ENCODE assay signal across 30 mouse cellular contexts in the genomic region with DNA sequence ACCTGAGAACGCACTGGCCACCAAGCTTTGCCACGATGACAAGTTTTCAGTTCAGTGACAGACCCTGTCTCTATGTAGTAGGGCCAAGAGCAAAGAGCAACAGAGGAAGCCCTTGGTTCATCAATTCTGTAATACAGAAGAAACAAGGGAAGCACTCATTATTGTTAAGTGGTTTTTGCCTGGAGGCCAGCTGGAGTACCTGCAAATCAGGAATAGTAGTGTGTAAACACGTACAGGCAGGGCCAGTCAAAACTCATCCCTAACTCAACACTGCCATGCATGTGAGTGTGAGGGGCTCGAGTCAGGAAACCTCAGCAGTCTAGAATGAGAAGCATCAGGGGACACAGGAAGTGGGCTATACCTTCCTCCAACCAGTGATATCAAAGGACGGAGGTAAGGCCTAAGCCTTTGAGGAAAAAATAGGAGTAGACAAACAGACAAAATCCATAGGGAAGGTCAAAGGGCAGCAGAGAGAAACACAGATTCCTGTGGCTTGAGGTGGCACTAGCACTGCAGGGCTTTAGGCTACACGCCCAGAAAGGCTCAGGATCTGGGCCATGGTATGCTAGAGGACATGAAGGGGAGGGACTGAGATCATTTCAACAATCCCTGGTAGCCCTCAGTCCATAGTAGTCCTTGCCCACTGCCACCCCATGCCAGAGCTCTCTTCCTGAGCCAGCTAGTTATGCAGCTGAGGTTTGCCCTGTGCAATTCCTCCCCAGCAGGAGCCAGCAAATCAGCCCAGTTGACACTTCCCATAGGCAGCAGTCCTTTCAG. TPM values are rescaled to one million over a fixed set of nuclear protein-coding genes. Genes with fewer than 3 reads are reported as not detected.
DNase-seq lines count a peak whose midpoint lies in the region; ATAC-seq lines count a peak whose summit lies in the region.
"Had no signal": no experiment of that assay in that cellular context is flagged by ENCODE, and none has a peak within 500 bp of the region (broad histone marks: within the 10 kb centered on the region; RNA-seq: fewer than 3 reads in every experiment).

No protein-coding gene starts in this region.

- H3K4me1 ChIP-seq in heart, embryonic 10.5 days, result no peaks in the 10 kb centered on the region
- no peaks in the 10 kb centered on the region for H3K4me1 ChIP-seq in hindbrain, embryonic 16.5 days (ENCODE audit: control insufficient read depth, insufficient read depth, low read depth, low read length)
- H3K4me1 ChIP-seq: embryonic facial prominence, embryonic 12.5 days; forebrain, embryonic 10.5 days; heart, embryonic 15.5 days; hindbrain, embryonic 15.5 days had no signal

- H3K27me3 ChIP-seq in heart, embryonic 10.5 days (ENCODE audit: insufficient read depth, poor library complexity, severe bottlenecking), result no peaks in the 10 kb centered on the region
- no peaks in the 10 kb centered on the region for H3K27me3 ChIP-seq in hindbrain, embryonic 16.5 days (replicated peaks; ENCODE audit: control insufficient read depth, insufficient read depth, low read length)
- H3K27me3 ChIP-seq: embryonic facial prominence, embryonic 12.5 days; heart, embryonic 15.5 days; hindbrain, embryonic 15.5 days had no signal

- no peak overlapping the region for H3K9ac ChIP-seq in hindbrain, embryonic 16.5 days (ENCODE audit: low read depth, low read length)
- H3K9ac ChIP-seq: embryonic facial prominence, embryonic 12.5 days; heart, embryonic 15.5 days; hindbrain, embryonic 15.5 days had no signal

- H3K9me3 ChIP-seq in heart, embryonic 10.5 days, result no peaks in the 10 kb centered on the region
- H3K9me3 ChIP-seq in hindbrain, embryonic 16.5 days (ENCODE audit: control insufficient read depth, low read length), result no peaks in the 10 kb centered on the region
- H3K9me3 ChIP-seq: embryonic facial prominence, embryonic 12.5 days; forebrain, embryonic 10.5 days; G1E; heart, embryonic 15.5 days; hindbrain, embryonic 15.5 days had no signal

- intact Hi-C loops in heart, postnatal 10 days (cut with DNase I), result no loop called here

- no peak for ATAC-seq in hindbrain, embryonic 16.5 days
- ATAC-seq: CD4-positive, CD25-positive, alpha-beta regulatory T cell, adult 4 months; forebrain, embryonic 14.5 days; inflammation-experienced regulatory T-cells, adult 6 months; intestine, postnatal 0 days had no signal

- peak; percentile 16 to 47 for DNase-seq in cerebellum, postnatal 10 days
- DNase-seq in cerebellum, adult 18-20 months, result no peak
- DNase-seq in heart, adult 11 months, result peak; percentile 92
- DNase-seq in heart, postnatal 4 days, result no peak
- peak; percentile 17 to 33 for DNase-seq in heart, postnatal 10 days
- no peak for DNase-seq in heart, embryonic 10.5 days (ENCODE audit: low spot score)
- peak; percentile 77 for DNase-seq in gonadal fat pad, adult 2 months (ENCODE audit: low read depth)
- DNase-seq: adrenal gland, postnatal 10 days; B cell, adult 2 months; cerebellum, adult 11-12 months; cerebellum, adult 9-11 months; embryo, embryonic 11 days; gastrocnemius, adult 2 months; kidney, adult 8-10 months had no signal

- 74% methylated on average over 6 of the region's 6 CpGs for WGBS in heart, embryonic 10.5 days
- WGBS in hindbrain, embryonic 16.5 days, result 84% methylated on average over 6 of the region's 6 CpGs

- no peak overlapping the region for H3K4me3 ChIP-seq in heart, embryonic 10.5 days
- H3K4me3 ChIP-seq in hindbrain, embryonic 16.5 days (ENCODE audit: low read length), result no peak overlapping the region
- H3K4me3 ChIP-seq: embryonic facial prominence, embryonic 12.5 days; forebrain, embryonic 10.5 days; gastrocnemius, adult 2 months; heart, embryonic 15.5 days; hindbrain, embryonic 15.5 days had no signal

- H3K36me3 ChIP-seq in heart, embryonic 10.5 days, result no peaks in the 10 kb centered on the region
- H3K36me3 ChIP-seq in hindbrain, embryonic 16.5 days (ENCODE audit: control insufficient read depth, insufficient read depth, low read length), result no peaks in the 10 kb centered on the region
- H3K36me3 ChIP-seq: embryonic facial prominence, embryonic 12.5 days; forebrain, embryonic 10.5 days; G1E; heart, embryonic 15.5 days; hindbrain, embryonic 15.5 days had no signal

- no peak overlapping the region for H3K27ac ChIP-seq in heart, embryonic 10.5 days
- H3K27ac ChIP-seq in hindbrain, embryonic 16.5 days (ENCODE audit: low read depth, low read length), result no peak overlapping the region
- H3K27ac ChIP-seq: embryonic facial prominence, embryonic 12.5 days; forebrain, embryonic 10.5 days; gastrocnemius, adult 2 months; heart, embryonic 15.5 days; hindbrain, embryonic 15.5 days had no signal

- no peak overlapping the region for H3K4me2 ChIP-seq in hindbrain, embryonic 16.5 days (ENCODE audit: low read length)
- H3K4me2 ChIP-seq: embryonic facial prominence, embryonic 12.5 days; heart, embryonic 15.5 days; hindbrain, embryonic 15.5 days had no signal

RNA-seq across cellular contexts. Expression of a gene that starts 7.7 kb away (rescaled TPM):
- 10 to 100 TPM; 17.4 to 17.6 TPM for total RNA-seq in heart, postnatal 4 days (2021)
- total RNA-seq in heart, postnatal 10 days (2021), result 10 to 100 TPM; 11.3 to 16.1 TPM
- polyA plus RNA-seq in heart, embryonic 10.5 days (2016; fragmentation: Nextera tagmentation; extraction: Ambion mirVana), result 15.9 and 20.2 TPM in 2 replicates
- polyA plus RNA-seq in gonadal fat pad, adult 2 months (2012; rRNA removed), result 6.1 and 6.8 TPM in 2 replicates
- polyA plus RNA-seq in hindbrain, embryonic 16.5 days (2015; fragmentation: Nextera tagmentation; extraction: Ambion mirVana), result 10.8 and 11.5 TPM in 2 replicates

RNA-seq across cellular contexts. Expression of a gene that starts 29.7 kb away (rescaled TPM):
- total RNA-seq in heart, postnatal 4 days (2021), result 1 to 10 TPM; 3.7 to 4.4 TPM
- 1 to 10 TPM; 2.2 to 2.6 TPM for total RNA-seq in heart, postnatal 10 days (2021)
- polyA plus RNA-seq in heart, embryonic 10.5 days (2016; fragmentation: Nextera tagmentation; extraction: Ambion mirVana), result 0.88 and 2.6 TPM in 2 replicates
- 0.93 and 1.9 TPM in 2 replicates for polyA plus RNA-seq in gonadal fat pad, adult 2 months (2012; rRNA removed)
- polyA plus RNA-seq in hindbrain, embryonic 16.5 days (2015; fragmentation: Nextera tagmentation; extraction: Ambion mirVana), result 1.9 and 2.8 TPM in 2 replicates
- total RNA-seq: gastrocnemius, adult 2 months; gastrocnemius, postnatal 4 days had no signal

RNA-seq across cellular contexts. Expression of a gene that starts 30.1 kb away (rescaled TPM):
- 1 to 10 TPM; 6.9 to 8.7 TPM for total RNA-seq in heart, postnatal 4 days (2021)
- 1 to 10 TPM; 4.8 to 5.5 TPM for total RNA-seq in heart, postnatal 10 days (2021)
- 0.20 and 0.35 TPM in 2 replicates for polyA plus RNA-seq in heart, embryonic 10.5 days (2016; fragmentation: Nextera tagmentation; extraction: Ambion mirVana)
- polyA plus RNA-seq in gonadal fat pad, adult 2 months (2012; rRNA removed), result 0.20 TPM in 1 of 2 replicates, not detected in the other
- polyA plus RNA-seq in hindbrain, embryonic 16.5 days (2015; fragmentation: Nextera tagmentation; extraction: Ambion mirVana), result 0.35 TPM in 1 of 2 replicates, not detected in the other
- total RNA-seq: adrenal gland, postnatal 10 days; adrenal gland, postnatal 4 days; common myeloid progenitor, adult 5-6 weeks; gastrocnemius, adult 2 months; gastrocnemius, postnatal 4 days had no signal
- polyA plus RNA-seq: brain, embryonic 14.5 days; CD4-positive, CD25-positive, alpha-beta regulatory T cell, adult 4 months; forebrain, embryonic 10.5 days; G1E; inflammation-experienced regulatory T-cells, adult 6 months had no signal

RNA-seq across cellular contexts. Expression of a gene that starts 45.6 kb away (rescaled TPM):
- total RNA-seq in heart, postnatal 4 days (2021), result under 1 TPM in 1 of 2 experiments, not detected in 1; 0.05 TPM
- total RNA-seq in heart, postnatal 10 days (2021), result not detected
- 0.04 TPM in 2 replicates for polyA plus RNA-seq in heart, embryonic 10.5 days (2016; fragmentation: Nextera tagmentation; extraction: Ambion mirVana)
- 0.07 and 3.4 TPM in 2 replicates for polyA plus RNA-seq in gonadal fat pad, adult 2 months (2012; rRNA removed)
- polyA plus RNA-seq in hindbrain, embryonic 16.5 days (2015; fragmentation: Nextera tagmentation; extraction: Ambion mirVana), result 0.14 and 0.25 TPM in 2 replicates
- total RNA-seq: common myeloid progenitor, adult 5-6 weeks; gastrocnemius, postnatal 4 days; heart, postnatal 25 days had no signal
- polyA plus RNA-seq: forebrain, embryonic 10.5 days; G1E; heart, embryonic 15.5 days; hindbrain, embryonic 11.5 days; intestine, postnatal 0 days had no signal

Comparison
In these comparisons a context has a peak if more than half of its experiments do, and no peak if none do; other contexts are left out.
1. DNase-seq: peak in cerebellum, postnatal 10 days (2 of 2), heart, adult 11 months (single experiment), heart, postnatal 10 days (2 of 2) and gonadal fat pad, adult 2 months (single experiment); none in cerebellum, adult 18-20 months (0 of 2), heart, postnatal 4 days (single experiment) and heart, embryonic 10.5 days (single experiment).